Mouse (Mus musculus): ENCODE measurements around the gene Tmem163.

DNA sequence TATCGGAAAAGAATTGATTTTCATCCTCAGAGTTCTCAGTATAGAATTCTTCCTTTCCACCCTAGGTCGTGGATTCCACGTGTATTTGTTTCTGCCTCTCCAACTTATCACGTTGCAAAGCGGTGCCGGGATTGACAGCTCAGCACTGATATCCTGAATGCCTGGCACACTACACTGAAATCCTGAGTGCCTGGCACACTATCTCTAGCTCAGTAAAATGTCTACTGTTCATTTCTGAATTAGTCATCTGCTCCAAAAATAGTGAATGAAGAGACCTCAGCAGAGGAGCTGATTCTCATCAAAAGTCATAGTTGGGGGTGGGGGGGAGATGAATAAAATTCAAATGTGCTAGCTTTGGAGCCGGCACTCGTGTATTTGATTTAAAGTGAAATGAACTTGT lies 37.1 kb upstream of the Tmem163 start:
- TF ChIP-seq CTCF (IDR thresholded peaks at IDR 0.05; ENCODE audit: extremely low read depth, insufficient read depth, low read length) (no peak), POLR2A (IDR thresholded peaks at IDR 0.05; ENCODE audit: extremely low read depth, insufficient read depth, low read length) (no peak)
